Comparison of ENCODE assay signal across 8 mouse cellular contexts in the genomic region with DNA sequence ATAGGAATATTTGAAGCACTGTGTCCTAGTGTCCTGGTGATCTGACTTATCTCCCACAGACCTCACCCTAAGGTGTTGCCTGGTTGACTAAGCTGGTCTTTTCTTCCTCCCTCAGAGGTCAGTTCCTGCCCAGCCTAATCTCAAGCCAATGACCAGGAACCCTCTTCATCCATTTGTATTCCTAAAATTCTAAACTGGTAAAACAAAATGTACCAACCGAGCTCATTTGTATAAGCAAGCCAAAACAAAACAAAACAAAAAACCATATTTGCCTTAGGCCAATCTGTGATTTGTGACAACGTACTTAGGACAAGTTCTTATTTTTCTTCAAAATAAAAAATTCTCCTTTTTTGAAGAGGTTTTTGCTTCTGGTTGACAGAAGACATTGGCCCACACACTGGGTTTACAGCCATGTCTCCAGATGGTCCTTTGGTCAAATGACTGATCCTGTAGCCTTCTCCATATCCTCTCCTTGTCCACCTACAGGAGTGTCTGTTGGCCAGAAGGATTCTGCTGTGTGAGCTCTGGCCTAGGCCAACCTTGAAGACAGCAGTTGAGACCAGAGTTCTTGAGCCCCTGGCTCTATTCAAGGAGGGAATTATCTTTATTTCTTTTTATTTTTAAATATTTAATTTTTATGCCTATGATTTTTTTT. TPM values are rescaled to one million over a fixed set of nuclear protein-coding genes. Genes with fewer than 3 reads are reported as not detected.
DNase-seq lines count a peak whose midpoint lies in the region; ATAC-seq and TF ChIP-seq lines count a peak whose summit lies in the region.

No protein-coding gene starts in this region.

- H3K36me3 ChIP-seq in kidney, embryonic 14.5 days (ENCODE audit: control insufficient read depth, insufficient read depth, low read length): peaks cover 3% of the 10 kb centered on the region; the same call in 1 of the 2 replicates
- H3K36me3 ChIP-seq in hindbrain, embryonic 14.5 days (replicated peaks; ENCODE audit: control insufficient read depth, insufficient read depth): no peaks in the 10 kb centered on the region
- no peaks in the 10 kb centered on the region for H3K36me3 ChIP-seq in midbrain, embryonic 14.5 days (ENCODE audit: control insufficient read depth, insufficient read depth, low read length)

- H3K4me1 ChIP-seq in kidney, embryonic 14.5 days (ENCODE audit: control insufficient read depth, insufficient read depth, low read length): peaks cover 17% of the 10 kb centered on the region; the same call in 1 of the 2 replicates
- peaks cover 7% of the 10 kb centered on the region for H3K4me1 ChIP-seq in cortical plate, adult 2 months (ENCODE audit: control insufficient read depth, insufficient read depth, low read length)
- H3K4me1 ChIP-seq in hindbrain, embryonic 14.5 days (replicated peaks; ENCODE audit: control insufficient read depth, insufficient read depth, low read length): peaks cover 37% of the 10 kb centered on the region
- H3K4me1 ChIP-seq in midbrain, embryonic 14.5 days (ENCODE audit: control insufficient read depth, insufficient read depth, low read length): peaks cover 33% of the 10 kb centered on the region

- no peak for TF ChIP-seq CTCF in cortical plate, adult 2 months (IDR thresholded peaks at IDR 0.05; ENCODE audit: extremely low read depth, insufficient read depth, low read length)

- peak overlapping the region; percentile 70 for H3K4me2 ChIP-seq in kidney, embryonic 14.5 days (replicated peaks; ENCODE audit: low read depth, low read length)
- H3K4me2 ChIP-seq in hindbrain, embryonic 14.5 days (replicated peaks): peak overlapping the region; percentile 67
- peak overlapping the region; percentile 63 for H3K4me2 ChIP-seq in midbrain, embryonic 14.5 days (ENCODE audit: low read length)

- 0 out of 2 replicates have a peak, but pooled peaks cover 2% of the 10 kb centered on the region for H3K9me3 ChIP-seq in kidney, embryonic 14.5 days (ENCODE audit: control insufficient read depth, low read length)
- no peaks in the 10 kb centered on the region for H3K9me3 ChIP-seq in hindbrain, embryonic 14.5 days (ENCODE audit: control insufficient read depth, low read length)
- H3K9me3 ChIP-seq in midbrain, embryonic 14.5 days (ENCODE audit: control insufficient read depth, low read length): no peaks in the 10 kb centered on the region

- peak overlapping the region; percentile 95 for H3K27ac ChIP-seq in kidney, embryonic 14.5 days (ENCODE audit: low read depth, low read length)
- H3K27ac ChIP-seq in cortical plate, adult 2 months (ENCODE audit: insufficient read depth, low read length): peak overlapping the region; percentile 31; the same call in 1 of the 2 replicates
- H3K27ac ChIP-seq in hindbrain, embryonic 14.5 days: peak overlapping the region; percentile 92
- peak overlapping the region; percentile 91 for H3K27ac ChIP-seq in midbrain, embryonic 14.5 days (replicated peaks; ENCODE audit: low read depth, low read length)

- 84% methylated on average over 2 of the region's 2 CpGs for WGBS in kidney, embryonic 14.5 days
- WGBS in hindbrain, embryonic 14.5 days: 91% methylated on average over 2 of the region's 2 CpGs
- 89% methylated on average over 2 of the region's 2 CpGs for WGBS in midbrain, embryonic 14.5 days

- no peaks in the 10 kb centered on the region for H3K27me3 ChIP-seq in kidney, embryonic 14.5 days (ENCODE audit: control insufficient read depth, insufficient read depth, low read length)
- H3K27me3 ChIP-seq in hindbrain, embryonic 14.5 days (ENCODE audit: control insufficient read depth, insufficient read depth, low read length): no peaks in the 10 kb centered on the region
- H3K27me3 ChIP-seq in midbrain, embryonic 14.5 days (ENCODE audit: control insufficient read depth, insufficient read depth, low read length): no peaks in the 10 kb centered on the region

- ATAC-seq in kidney, embryonic 14.5 days (ENCODE audit: low FRiP score, low TSS enrichment): no peak
- ATAC-seq in hindbrain, embryonic 14.5 days (ENCODE audit: low FRiP score): no peak
- no peak for ATAC-seq in midbrain, embryonic 14.5 days (ENCODE audit: low FRiP score, low TSS enrichment)
- ATAC-seq in CD4-positive, CD25-positive, alpha-beta regulatory T cell, adult 4 months: no peak
- no peak for ATAC-seq in granulocyte monocyte progenitor cell, adult 5-6 weeks (replicated peaks; ENCODE audit: poor library complexity, severe bottlenecking)

- DNase-seq in kidney, adult 18-20 months: no peak
- no peak for DNase-seq in hindbrain, embryonic 14.5 days (ENCODE audit: low spot score)
- no peak for DNase-seq in midbrain, embryonic 14.5 days
- no peak for DNase-seq in B cell, adult 2 months

- no peak for TF ChIP-seq POLR2A in cortical plate, adult 2 months (IDR thresholded peaks at IDR 0.05; ENCODE audit: extremely low read depth, insufficient read depth, low read length)

- peak overlapping the region; percentile 87; the same call in 1 of the 2 replicates for H3K4me3 ChIP-seq in kidney, embryonic 14.5 days (ENCODE audit: low read length)
- peak overlapping the region; percentile 97; the same call in 1 of the 2 replicates for H3K4me3 ChIP-seq in cortical plate, adult 2 months (ENCODE audit: insufficient read depth, low read length)
- peak overlapping the region; percentile 93 for H3K4me3 ChIP-seq in hindbrain, embryonic 14.5 days (replicated peaks; ENCODE audit: low read length)
- peak overlapping the region; percentile 96 for H3K4me3 ChIP-seq in midbrain, embryonic 14.5 days (replicated peaks; ENCODE audit: low read depth, low read length)

- peak overlapping the region; percentile 95 for H3K9ac ChIP-seq in kidney, embryonic 14.5 days (ENCODE audit: low read depth, low read length)
- peak overlapping the region; percentile 95 for H3K9ac ChIP-seq in hindbrain, embryonic 14.5 days
- no peak overlapping the region for H3K9ac ChIP-seq in midbrain, embryonic 14.5 days (replicated peaks; ENCODE audit: low read length)

RNA-seq across cellular contexts. Expression of a gene that starts 0.8 kb away (rescaled TPM):
- 796 and 844 TPM in 2 replicates for polyA plus RNA-seq in kidney, embryonic 14.5 days (2014; fragmentation: Nextera tagmentation; extraction: Ambion mirVana)
- polyA plus RNA-seq in cortical plate, adult 2 months (2012; rRNA removed): 1,026 and 1,043 TPM in 2 replicates
- polyA plus RNA-seq in hindbrain, embryonic 14.5 days (2014; fragmentation: Nextera tagmentation; extraction: Ambion mirVana): 761 and 787 TPM in 2 replicates
- 599 and 615 TPM in 2 replicates for polyA plus RNA-seq in midbrain, embryonic 14.5 days (2014; fragmentation: Nextera tagmentation; extraction: Ambion mirVana)
- polyA plus RNA-seq in CD4-positive, CD25-positive, alpha-beta regulatory T cell, adult 4 months (2017; shearing (Covaris generic)): 1,000 to 10,000 TPM in 1 of 2 experiments, 100 to 1,000 TPM in 1; 926 to 1,094 TPM
- 834 and 975 TPM in 2 replicates for total RNA-seq in granulocyte monocyte progenitor cell, adult 5-6 weeks (2014; fragmentation: Nextera tagmentation)
- 1,023 and 1,048 TPM in 2 replicates for total RNA-seq in granulocyte monocyte progenitor cell, adult 5-6 weeks (2017)

Comparison
In these comparisons a context has a peak if more than half of its experiments do, and no peak if none do; other contexts are left out.
1. H3K27ac ChIP-seq: peak in every context shown above with its lines; median percentile 95 in kidney, embryonic 14.5 days; 92 in hindbrain, embryonic 14.5 days; 91 in midbrain, embryonic 14.5 days; 31 in cortical plate, adult 2 months.